Mouse (Mus musculus): ENCODE data around the gene Tmem100. TPM values are rescaled to one million over a fixed set of nuclear protein-coding genes. Genes with fewer than 3 reads are reported as not detected.

Gene Tmem100
- polyA plus RNA-seq, 1 experiment, result 1.5 TPM

DNA sequence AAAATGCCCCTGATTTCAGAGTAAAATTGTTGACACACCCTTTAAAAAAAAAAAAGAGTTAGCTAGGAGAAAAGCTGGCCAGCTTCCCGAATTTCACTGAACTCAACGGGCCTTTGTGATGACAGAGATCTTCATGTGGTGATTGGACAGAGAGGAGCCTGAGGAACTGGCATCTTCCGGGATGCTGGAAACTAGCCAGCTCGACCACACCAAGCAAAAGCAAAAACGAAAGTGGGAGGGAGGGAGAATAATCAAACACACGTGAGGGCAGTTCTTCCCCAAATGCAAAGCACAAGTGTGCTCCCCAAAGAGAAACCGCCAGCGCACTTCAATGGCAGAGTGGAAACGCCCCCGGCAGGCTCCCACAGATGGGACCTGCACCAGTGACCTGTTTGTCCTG lies 794 bp upstream of the Tmem100 start:
- no peaks in the 10 kb centered on the region for H3K36me3 ChIP-seq (ENCODE audit: control insufficient read depth, insufficient read depth, low read length)
- no peak overlapping the region for H3K27ac ChIP-seq (ENCODE audit: insufficient read depth, low read depth, low read length)
- peak; percentile 75 for DNase-seq
- 13% methylated on average over 10 of the region's 10 CpGs for WGBS
- H3K4me1 ChIP-seq (ENCODE audit: control insufficient read depth, insufficient read depth, low read length), result no peaks in the 10 kb centered on the region
- H3K27me3 ChIP-seq (replicated peaks; ENCODE audit: control insufficient read depth, insufficient read depth, low read length), result peaks cover 2% of the 10 kb centered on the region; the same call in 1 of the 2 replicates
- TF ChIP-seq CTCF (conservative IDR thresholded peaks at IDR 0.05; ENCODE audit: insufficient read depth, insufficient read length, low read depth, low read length) (no peak), POLR2A (IDR thresholded peaks at IDR 0.05; ENCODE audit: low read depth, low read length) (no peak)
- H3K4me3 ChIP-seq (ENCODE audit: insufficient read depth, low read depth, low read length), result peak overlapping the region; percentile 12; the same call in 1 of the 2 replicates

- peak; percentile 70 for DNase-seq
- Histone ChIP-seq H3K27me3 (replicated peaks; ENCODE audit: control insufficient read depth, insufficient read depth, low read length) (peaks cover 2% of the 10 kb centered on the region; the same call in 1 of the 2 replicates), H3K36me3 (ENCODE audit: control insufficient read depth, insufficient read depth, low read length) (no peaks in the 10 kb centered on the region), H3K4me3 (ENCODE audit: insufficient read depth, low read depth, low read length) (peak overlapping the region; percentile 3), H3K4me1 (ENCODE audit: control insufficient read depth, insufficient read depth, low read length) (no peaks in the 10 kb centered on the region), H3K27ac (ENCODE audit: insufficient read depth, low read depth, low read length) (no peak overlapping the region)
- under 1% methylated on average over 15 of the region's 15 CpGs for WGBS
- TF ChIP-seq CTCF (conservative IDR thresholded peaks at IDR 0.05; ENCODE audit: insufficient read depth, insufficient read length, low read depth, low read length) (no peak), POLR2A (IDR thresholded peaks at IDR 0.05; ENCODE audit: low read depth, low read length) (no peak)
These were observed 409 bp downstream of the Tmem100 start for GRCm38 (mm10) chr11:90030557-90030956.

DNA sequence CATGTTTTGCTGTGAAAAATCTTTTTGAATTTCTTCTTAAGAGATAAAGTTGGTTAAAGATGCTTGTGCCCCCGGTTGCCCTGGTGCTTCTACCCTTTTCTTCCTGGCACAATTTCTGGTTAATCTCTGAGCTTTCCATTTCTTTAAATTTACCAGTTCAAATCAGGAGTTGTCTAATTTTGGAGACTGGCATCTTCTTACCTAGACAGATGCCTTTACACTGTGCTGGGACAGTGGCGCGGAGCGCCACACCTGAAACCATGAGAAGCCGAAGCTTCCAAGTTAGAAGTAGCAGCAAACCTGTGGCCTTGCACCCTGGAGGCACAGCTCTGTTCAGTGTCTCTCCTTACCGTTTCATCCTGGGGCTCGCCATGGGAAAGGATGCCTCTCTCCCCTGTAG lies 928 bp downstream of the Tmem100 start:
- WGBS, result 49% methylated on average over 7 of the region's 7 CpGs
- no peak overlapping the region for H3K27ac ChIP-seq (ENCODE audit: insufficient read depth, low read depth, low read length)
- H3K4me3 ChIP-seq (ENCODE audit: insufficient read depth, low read depth, low read length), result no peak overlapping the region
- peaks cover 2% of the 10 kb centered on the region; the same call in 1 of the 2 replicates for H3K27me3 ChIP-seq (replicated peaks; ENCODE audit: control insufficient read depth, insufficient read depth, low read length)
- H3K36me3 ChIP-seq (ENCODE audit: control insufficient read depth, insufficient read depth, low read length), result no peaks in the 10 kb centered on the region
- DNase-seq, result no peak
- no peaks in the 10 kb centered on the region for H3K4me1 ChIP-seq (ENCODE audit: control insufficient read depth, insufficient read depth, low read length)
- TF ChIP-seq CTCF (conservative IDR thresholded peaks at IDR 0.05; ENCODE audit: insufficient read depth, insufficient read length, low read depth, low read length) (no peak), POLR2A (IDR thresholded peaks at IDR 0.05; ENCODE audit: low read depth, low read length) (no peak)

- no peak for DNase-seq
- TF ChIP-seq POLR2A (IDR thresholded peaks at IDR 0.05; ENCODE audit: low read depth, low read length), result no peak
- no peak for TF ChIP-seq CTCF (conservative IDR thresholded peaks at IDR 0.05; ENCODE audit: insufficient read depth, insufficient read length, low read depth, low read length)
- peaks cover 2% of the 10 kb centered on the region; the same call in 1 of the 2 replicates for H3K27me3 ChIP-seq (replicated peaks; ENCODE audit: control insufficient read depth, insufficient read depth, low read length)
- H3K4me3 ChIP-seq (ENCODE audit: insufficient read depth, low read depth, low read length), result 0 out of 2 replicates have a peak overlapping the region, but pooled peaks have one; percentile 7
- H3K27ac ChIP-seq (ENCODE audit: insufficient read depth, low read depth, low read length), result no peak overlapping the region
- no peaks in the 10 kb centered on the region for H3K36me3 ChIP-seq (ENCODE audit: control insufficient read depth, insufficient read depth, low read length)
- H3K4me1 ChIP-seq (ENCODE audit: control insufficient read depth, insufficient read depth, low read length), result no peaks in the 10 kb centered on the region
- WGBS, result 17% methylated on average over 8 of the region's 8 CpGs
These were observed 2.7 kb downstream of the Tmem100 start for GRCm38 (mm10) chr11:90032807-90033206.

GRCm38 (mm10) chr11:90033442-90033841 lies 3.3 kb downstream of the Tmem100 start:
- Histone ChIP-seq H3K36me3 (ENCODE audit: control insufficient read depth, insufficient read depth, low read length) (no peaks in the 10 kb centered on the region), H3K4me1 (ENCODE audit: control insufficient read depth, insufficient read depth, low read length) (no peaks in the 10 kb centered on the region), H3K27ac (ENCODE audit: insufficient read depth, low read depth, low read length) (no peak overlapping the region), H3K27me3 (replicated peaks; ENCODE audit: control insufficient read depth, insufficient read depth, low read length) (peaks cover 2% of the 10 kb centered on the region; the same call in 1 of the 2 replicates), H3K4me3 (ENCODE audit: insufficient read depth, low read depth, low read length) (peak overlapping the region; percentile 21; the same call in 1 of the 2 replicates)
- TF ChIP-seq POLR2A (IDR thresholded peaks at IDR 0.05; ENCODE audit: low read depth, low read length) (no peak), CTCF (conservative IDR thresholded peaks at IDR 0.05; ENCODE audit: insufficient read depth, insufficient read length, low read depth, low read length) (no peak)
- no peak for DNase-seq
- 29% methylated on average over 5 of the region's 5 CpGs for WGBS

GRCm38 (mm10) chr11:90034646-90035045 lies 4.5 kb downstream of the Tmem100 start:
- DNase-seq, result no peak
- no peak overlapping the region for H3K27ac ChIP-seq (ENCODE audit: insufficient read depth, low read depth, low read length)
- H3K27me3 ChIP-seq (replicated peaks; ENCODE audit: control insufficient read depth, insufficient read depth, low read length), result peaks cover 2% of the 10 kb centered on the region; the same call in 1 of the 2 replicates
- TF ChIP-seq POLR2A (IDR thresholded peaks at IDR 0.05; ENCODE audit: low read depth, low read length) (no peak), CTCF (conservative IDR thresholded peaks at IDR 0.05; ENCODE audit: insufficient read depth, insufficient read length, low read depth, low read length) (no peak)
- no peaks in the 10 kb centered on the region for H3K4me1 ChIP-seq (ENCODE audit: control insufficient read depth, insufficient read depth, low read length)
- H3K4me3 ChIP-seq (ENCODE audit: insufficient read depth, low read depth, low read length), result no peak overlapping the region
- 72% methylated on average over 12 of the region's 12 CpGs for WGBS
- no peaks in the 10 kb centered on the region for H3K36me3 ChIP-seq (ENCODE audit: control insufficient read depth, insufficient read depth, low read length)

GRCm38 (mm10) chr11:90035532-90035931 lies 5.4 kb downstream of the Tmem100 start:
- WGBS, result 41% methylated on average over 14 of the region's 14 CpGs
- H3K4me3 ChIP-seq (ENCODE audit: insufficient read depth, low read depth, low read length), result no peak overlapping the region
- no peak for DNase-seq
- no peaks in the 10 kb centered on the region for H3K4me1 ChIP-seq (ENCODE audit: control insufficient read depth, insufficient read depth, low read length)
- H3K36me3 ChIP-seq (ENCODE audit: control insufficient read depth, insufficient read depth, low read length), result no peaks in the 10 kb centered on the region
- no peak overlapping the region for H3K27ac ChIP-seq (ENCODE audit: insufficient read depth, low read depth, low read length)
- TF ChIP-seq CTCF (conservative IDR thresholded peaks at IDR 0.05; ENCODE audit: insufficient read depth, insufficient read length, low read depth, low read length) (no peak), POLR2A (IDR thresholded peaks at IDR 0.05; ENCODE audit: low read depth, low read length) (no peak)
- peaks cover 2% of the 10 kb centered on the region; the same call in 1 of the 2 replicates for H3K27me3 ChIP-seq (replicated peaks; ENCODE audit: control insufficient read depth, insufficient read depth, low read length)
